Mouse (Mus musculus) c-Kit-negative CD71-positive TER-119-positive erythroid progenitor cells, embryonic 14.5 days (primary cell): Measurements from ENCODE around the gene Sept9.

Experiments
- DNase-seq: peaks from one replicate; pipeline ENCODE4 v3.0.0-alpha.2; 2013; ENCODE audit warnings: low read depth, low spot score

Gene Sept9

DNA sequence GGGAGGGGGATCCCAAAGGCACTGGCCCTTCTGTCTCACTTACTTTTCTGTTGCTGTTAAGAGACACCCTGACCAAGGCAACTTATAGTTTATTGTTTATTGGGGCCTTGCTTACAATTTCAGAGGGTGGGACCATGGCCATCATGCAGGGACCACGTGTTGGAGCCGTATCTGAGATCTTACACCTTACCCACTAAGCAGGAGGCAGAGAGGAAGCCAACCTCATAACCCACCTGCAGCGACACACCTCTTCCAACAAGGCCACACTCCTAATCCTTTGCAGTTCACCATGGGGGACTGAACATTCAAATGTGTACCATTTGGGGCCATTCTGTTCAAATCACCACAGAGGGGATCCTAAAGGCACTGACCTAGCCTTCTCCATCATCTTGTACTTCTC lies 46.4 kb downstream of the Sept9 start:
- no peak for DNase-seq

DNA sequence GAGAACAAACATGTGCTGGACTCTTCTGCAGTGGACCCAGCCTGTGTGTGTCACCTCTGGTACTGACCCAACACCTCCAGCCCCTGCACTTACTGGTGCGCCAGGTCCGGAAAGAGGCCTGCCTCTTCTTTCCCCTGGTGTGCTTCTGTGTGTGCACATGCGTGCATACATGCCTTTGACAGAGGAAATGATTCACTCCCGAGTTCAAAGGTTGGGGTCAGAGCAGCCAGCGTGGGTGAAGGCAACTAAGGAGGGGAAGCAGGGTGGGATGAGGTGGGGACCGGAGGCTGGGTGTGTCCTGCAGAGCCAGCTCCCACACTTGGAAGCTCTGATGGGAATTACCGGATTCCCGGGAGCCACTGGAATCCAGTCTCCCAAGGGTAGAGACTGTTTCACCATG lies 46.8 kb downstream of the Sept9 start:
- DNase-seq = no peak

DNA sequence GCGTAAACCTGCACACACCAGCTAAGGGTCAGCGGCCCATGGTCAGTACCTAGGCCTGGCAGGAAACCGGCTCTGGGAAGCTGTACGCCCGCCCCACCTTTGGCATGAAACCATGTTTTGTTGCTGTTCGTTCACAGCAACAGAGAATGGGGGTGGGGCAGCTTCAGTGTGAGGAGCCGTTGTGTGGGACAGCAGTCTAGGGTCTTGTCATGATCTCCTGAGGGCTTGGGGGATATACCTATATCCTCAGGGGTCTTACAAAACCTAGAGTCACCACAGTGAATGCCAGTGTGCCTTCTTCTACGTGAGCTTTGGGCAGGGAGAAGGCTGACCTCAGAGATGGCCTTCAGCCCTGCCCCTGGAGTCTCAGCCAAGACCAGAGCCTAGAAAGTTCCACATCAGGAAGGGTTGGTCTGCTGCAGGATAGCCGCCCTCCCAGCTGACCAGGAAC lies 47.5 kb downstream of the Sept9 start:
- DNase-seq = no peak

DNA sequence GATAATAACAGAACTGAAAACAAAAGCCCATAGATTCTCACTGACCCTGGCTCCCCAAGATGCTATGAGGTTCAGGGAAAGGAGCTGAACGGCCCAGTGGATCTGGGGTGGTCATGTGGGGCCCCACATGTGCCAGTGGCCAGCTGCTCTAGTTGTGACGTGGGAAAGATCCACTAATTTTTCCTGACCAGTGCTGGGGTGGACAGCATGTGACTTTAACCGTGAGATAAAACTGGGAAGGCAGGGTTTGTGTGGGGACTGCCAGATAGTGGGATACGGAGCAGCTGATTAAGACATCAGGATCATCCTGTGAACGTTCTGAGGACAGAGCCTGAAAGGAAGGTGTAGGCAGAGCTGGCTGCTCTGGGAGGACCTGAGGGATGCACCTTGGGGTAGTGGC lies 48.1 kb downstream of the Sept9 start:
- no peak for DNase-seq

DNA sequence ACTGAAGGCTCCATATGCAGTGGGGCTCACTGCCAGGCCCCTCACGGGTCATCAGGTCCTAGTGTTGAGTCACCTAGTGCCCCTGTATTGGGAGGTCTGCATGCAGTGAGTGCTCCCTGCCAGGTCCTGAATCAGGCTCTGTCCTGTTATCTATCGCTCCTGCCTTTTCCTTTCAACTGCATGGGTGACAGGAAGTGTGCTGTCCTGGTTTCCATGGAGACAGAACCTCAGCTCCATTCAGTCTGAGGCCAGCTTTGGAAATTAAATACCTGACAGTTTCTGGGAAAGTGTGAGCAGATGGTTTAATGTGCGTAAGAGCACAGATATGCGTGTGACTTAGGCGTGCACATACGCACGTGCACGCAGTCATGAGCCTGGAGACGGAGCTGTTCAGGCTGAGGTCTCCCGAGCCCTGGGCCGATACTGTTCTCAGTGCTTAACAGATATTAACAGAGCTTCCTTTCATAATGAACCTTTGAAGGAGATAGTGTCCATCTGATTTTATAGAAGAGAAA lies 49.3 kb downstream of the Sept9 start:
- DNase-seq = no peak

DNA sequence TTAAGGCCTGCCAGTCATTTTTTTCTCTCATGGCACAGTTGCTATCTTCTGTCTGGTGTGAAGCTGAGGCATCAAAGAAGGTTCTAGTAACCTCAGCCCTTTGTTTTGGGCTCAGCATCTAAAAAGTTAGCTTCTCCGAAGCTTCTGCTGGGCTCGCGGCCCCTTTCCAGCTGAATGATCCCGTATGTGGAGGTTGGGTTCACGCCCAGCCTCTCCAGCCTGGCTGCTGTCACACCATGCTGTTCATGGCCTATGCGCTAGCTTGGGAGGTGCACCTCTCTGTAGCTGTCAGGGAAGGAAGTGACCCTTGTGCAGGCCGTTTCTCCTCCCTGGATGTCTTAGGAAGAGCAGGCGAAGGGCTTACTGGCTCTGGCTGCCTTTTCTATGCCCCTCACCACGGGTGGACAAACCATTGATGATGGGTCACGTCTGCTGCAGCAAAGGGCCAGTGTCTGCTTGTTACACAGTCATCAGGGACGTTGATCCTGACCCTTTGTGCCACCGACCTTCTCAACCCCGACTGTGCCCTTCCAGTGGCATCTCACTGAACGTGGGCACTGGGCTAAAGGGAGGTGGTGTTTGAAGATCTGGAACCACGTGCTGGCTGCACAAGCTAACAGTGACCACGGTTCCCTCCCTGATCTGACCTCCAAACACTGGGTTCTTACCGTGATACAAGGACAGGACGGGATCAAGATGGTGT lies 50.0 kb downstream of the Sept9 start:
- no peak for DNase-seq

DNA sequence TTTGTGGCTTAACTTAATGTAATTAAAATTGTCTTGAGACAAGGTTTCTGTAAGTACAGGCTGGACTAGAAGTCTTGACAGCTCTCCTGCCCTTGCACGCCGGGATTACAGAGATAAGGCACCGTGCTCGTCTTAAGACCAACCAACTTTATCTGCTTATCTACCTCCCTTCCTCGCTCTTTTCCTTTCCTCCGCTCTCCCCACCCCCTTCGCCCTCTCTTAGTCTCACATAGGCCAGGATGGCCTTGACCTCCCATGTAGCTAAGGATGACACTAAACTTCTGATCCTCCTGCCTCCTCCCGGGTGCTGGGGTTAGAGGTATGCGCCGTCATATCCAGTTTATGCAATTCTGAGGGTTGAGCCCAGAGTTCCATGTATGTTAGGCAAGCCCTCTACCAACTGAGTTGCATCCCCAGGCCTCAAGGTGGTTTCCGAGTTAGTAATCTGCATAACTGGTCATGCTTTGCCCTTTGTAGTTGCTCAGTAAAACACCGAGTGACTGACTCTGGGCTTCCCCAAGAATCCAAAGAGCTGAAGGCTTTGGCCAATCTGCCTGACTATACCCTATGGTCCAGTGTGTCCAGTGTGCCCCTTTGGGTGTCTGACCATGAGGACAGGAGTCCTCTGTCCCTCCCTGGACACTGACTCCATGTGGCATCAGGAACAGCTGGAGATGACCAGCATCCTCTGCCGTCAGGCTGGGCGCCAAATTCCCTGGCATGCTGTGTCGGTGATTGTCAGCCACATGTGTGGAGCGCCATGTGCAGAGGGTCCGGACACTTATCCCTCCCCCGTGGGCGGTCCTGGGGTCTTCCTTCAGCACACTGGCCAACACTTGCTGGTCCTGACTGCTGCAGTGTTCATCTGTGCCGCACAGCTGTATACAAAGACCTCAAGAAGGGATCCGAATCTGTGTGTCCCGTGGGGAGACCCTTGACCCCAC lies 50.8 kb downstream of the Sept9 start:
- no peak for DNase-seq

DNA sequence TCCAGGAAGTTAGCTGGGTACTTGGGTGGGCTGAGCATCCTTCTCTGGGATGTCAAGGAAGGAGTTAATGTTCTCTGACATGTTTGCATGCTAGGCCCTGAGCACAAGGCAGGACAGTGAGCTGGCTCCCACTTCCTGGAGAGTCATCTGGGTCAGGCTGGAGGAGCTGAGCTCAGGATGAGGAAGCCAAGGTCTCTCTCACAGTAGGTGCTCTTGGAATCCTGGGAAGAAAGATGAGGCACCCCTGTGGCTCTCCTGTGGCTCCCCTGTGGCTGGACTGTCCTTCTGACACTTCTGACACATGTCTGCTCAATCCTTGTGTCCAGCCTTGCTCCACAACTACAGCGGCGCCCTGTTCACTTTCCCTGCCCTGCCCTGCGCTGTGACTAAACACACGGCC lies 52.3 kb downstream of the Sept9 start:
- DNase-seq = no peak

DNA sequence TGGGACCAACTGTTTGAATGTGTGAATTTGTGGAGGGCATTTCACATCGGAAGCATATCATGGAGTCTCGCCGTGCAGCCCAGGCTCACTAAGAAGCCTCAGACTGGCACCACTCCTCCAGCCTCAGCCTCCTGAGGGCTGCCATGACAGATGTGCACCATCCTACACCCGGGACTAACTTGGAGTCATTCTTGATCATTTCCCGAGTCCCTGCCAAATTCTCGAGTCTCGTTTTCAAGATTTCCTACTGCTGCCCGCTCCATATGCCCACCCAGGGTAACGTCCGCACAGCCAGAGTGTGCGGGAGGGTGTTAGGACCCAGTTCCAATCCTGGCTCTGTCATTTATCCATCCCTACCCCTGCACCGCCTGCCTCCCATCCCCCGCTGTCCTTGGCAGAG lies 53.4 kb downstream of the Sept9 start:
- no peak for DNase-seq

DNA sequence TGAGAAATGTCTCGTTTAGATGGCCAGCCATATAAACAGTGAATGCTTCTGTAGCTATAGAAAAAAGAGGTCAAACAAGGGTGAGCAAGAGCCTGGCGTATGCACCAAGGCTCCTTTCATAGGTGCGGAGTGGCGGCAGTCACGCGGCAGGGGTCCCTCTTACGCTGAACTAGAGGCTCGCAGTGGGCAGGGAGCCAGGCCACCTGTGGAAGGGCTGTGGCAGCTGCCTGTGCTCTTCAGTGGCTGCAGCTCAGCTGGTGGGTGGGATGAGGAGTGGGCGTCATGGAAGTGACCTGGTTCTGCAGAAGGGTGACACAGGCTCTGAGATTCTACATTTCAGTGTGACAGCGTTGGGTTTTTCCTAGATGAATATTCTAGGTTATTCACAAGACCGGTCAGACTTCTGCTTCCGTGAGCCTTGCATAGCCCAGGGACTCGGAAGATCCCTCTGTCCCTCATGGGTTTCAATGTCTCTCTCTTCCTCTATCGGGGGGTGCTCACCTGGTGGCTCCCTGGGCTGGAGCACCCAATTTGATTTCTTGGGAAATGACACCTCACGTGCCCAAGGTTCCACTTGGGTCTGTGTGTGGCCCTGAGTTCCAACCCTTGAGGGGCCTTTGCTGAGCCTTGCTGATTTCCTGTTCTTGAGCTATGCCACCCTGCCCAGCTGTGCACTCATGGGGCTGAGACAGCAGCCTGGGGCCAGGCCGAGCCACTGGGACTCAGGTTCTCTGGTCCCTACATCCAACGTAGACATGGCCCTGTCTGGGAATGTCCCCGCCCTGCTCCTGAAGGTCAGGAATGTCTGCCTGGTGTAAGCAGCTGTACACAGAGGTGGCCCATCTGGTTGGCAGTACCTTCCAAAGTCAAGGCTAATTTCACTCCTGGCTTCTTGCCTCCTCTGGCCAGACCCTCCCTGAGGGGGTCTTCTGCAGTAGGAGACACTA lies 55.0 kb downstream of the Sept9 start:
- no peak for DNase-seq

DNA sequence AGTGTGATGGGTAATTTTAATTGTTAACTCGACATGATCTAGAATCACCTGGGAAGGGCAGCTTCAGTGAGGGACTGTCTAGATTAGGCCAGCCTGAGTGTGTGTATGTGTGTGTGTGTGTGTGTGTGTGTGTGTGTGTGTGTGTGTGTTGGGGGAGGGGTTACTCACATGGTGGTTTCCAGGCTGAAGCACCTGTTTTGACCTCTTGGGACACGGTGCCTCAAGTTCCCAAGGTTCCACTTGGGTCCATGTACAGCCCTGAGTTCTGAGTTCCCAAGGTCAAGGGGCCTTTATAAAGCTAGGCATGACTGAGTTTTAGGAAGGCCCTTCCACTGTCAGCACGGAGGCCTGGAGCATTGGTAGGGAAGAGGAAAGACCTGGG lies 55.6 kb downstream of the Sept9 start:
- no peak for DNase-seq

DNA sequence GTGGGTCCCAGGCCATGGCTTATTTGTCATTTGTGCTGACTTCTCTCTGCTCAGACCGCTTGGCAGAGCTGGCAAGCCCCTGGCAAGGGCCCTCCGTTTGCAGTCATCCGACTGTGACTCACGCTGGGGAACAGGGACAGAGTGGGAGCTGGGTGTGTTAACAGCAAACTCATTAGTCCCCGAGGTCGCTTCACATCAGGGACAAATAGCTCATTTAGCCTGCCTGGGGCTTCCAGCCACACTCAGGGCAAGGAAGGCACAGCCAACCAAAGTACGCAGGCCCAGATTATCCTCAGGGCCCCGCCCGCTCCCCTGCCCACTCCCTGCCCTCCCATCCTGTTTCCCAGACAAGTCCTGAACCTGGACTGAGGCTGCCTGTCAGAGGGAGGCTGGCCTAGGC lies 56.6 kb downstream of the Sept9 start:
- DNase-seq = no peak

DNA sequence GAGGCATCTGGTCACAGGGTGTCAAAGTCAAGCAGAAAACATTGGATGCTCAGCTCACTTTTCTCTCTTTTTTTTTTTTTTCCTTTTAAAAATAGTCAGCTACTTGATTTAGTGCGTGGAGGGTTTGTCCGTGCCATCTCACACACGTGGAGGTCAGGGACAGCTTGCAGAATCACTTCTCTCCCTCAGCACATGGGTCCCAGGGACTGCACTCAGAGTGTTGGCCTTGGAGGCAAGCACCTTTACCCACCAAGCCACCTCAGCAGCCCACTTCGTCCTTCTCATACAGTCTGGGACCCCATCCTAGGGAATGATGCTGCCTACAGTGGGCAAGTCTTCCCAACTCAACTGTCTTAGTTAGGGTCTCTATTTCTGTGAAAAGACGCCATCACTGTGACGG lies 57.4 kb downstream of the Sept9 start:
- DNase-seq = no peak

DNA sequence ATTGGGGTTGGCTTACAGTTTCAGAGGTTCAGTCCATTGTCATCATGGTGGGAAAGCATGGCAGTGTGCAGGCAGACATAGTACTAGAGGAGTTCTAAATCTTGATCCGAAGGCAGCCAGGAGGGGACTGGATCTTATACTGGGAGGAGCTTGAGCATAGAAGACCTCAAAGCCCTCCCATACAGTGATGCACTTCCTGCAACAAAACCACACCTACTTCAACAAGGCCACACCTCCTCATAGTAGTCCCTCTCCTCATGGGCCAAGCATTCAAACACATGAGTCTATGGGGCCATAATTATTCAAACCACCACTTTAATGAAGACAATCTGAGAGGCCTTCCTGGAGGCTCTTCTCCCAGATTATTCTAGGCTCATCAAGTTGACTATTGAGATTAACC lies 57.8 kb downstream of the Sept9 start:
- DNase-seq = no peak

DNA sequence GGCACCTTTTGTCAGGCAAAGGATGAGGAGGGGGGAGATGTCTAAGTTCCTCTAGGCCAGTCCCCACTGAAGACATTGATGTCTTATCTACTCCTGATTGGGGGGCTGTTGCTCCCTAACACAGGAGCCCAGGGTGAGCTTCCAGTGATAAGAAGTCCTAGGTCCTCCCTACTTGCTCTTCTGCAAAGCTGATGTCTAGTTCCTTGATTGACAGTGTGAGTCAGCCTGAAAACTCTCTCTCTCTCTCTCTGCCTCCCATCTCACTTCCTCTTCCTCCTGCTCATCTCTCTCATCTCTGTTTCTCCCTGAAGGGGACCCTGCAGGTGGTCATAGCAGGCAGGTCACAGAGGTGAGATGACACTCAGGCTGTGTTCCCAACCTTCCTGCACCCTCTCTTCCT lies 58.4 kb downstream of the Sept9 start:
- no peak for DNase-seq

DNA sequence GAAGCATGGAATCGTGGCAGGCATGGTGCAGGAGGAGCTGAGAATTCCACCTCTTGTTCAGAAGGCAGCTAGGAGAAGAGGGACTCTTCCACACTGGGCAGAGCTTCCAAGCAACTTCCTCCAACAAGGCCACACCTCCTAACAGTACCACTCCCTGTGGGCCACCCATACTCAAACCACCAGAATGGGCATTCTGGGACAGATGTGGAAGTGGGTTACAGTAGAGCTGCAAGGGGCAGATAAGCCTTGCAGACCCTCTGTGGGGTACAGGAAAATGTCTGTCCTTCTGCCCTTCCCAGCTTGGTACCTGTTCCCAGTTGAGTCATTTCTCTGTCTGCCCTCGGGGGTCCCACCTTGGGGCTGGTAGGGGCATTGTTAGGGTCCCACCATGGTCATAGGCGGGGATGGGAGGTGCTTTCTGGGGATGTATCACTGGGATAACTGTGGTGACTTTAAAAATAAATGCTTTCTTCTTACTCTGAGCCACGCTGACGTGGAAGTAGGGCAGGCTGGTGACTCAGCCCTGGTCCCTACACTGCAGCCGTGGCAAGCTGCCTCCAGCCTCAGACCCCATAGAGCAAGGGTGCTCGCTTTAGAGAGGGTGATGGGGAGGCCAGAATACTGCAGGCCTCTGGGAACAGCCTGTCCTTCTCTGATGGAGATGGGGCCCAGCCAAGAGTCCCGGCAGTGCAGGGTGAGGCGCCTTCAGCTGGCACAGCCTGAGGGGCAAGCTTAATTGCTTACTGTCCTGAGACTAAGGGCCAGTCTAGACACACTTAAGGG lies 59.9 kb downstream of the Sept9 start:
- no peak for DNase-seq

DNA sequence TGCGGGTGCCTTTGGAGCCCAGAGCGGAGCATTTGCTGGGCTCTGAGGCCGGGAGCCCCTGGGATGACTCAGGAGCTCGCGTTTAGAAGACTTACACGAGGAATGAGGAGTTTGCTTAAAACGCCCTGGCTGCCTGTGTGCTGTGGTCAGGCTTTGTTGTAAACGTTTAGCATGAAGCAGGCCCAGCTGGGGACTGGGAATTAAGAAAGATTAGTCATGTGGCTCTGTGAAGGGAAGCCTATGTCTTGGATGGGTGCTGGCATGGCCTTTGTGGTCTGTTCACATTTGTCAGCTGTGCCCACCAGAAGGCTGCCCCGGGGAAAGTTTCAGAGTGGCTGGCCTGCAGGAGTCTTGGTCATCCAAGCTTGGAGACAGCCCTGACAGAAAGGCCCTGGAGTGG lies 61.2 kb downstream of the Sept9 start:
- no peak for DNase-seq

DNA sequence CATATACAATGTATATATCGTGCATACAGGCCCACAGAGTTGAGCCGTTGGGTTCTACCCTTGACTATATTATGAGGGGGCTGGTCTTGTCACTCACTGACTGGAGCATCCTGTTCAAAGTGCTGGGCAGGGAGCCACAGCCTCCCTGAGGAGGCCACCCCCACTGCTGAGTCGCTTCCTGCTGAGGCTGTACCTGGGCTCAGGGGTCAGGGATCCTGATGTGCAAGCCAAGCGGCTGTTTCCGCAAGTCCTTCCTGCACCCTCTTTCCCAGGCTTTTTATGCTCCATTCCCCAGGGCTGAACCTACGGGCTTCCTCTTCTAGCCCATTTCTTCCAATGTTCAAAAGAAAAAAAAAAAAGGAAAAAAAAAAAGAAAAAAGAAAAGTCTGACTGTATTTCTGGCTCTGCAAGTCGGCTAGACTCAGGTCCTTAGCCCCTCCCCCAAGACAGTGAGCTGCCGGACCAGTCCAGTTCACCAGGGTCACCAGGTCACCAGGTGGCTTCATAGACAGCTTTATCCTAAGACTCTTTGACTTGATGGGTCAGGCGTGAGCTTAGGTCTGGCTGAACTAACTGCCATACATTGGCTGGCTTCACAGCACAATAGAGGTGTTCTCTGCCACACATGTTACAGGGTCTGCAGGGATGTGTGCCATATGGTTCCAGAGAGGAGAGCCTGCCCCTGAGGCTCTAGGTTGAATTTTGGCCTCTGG lies 63.8 kb downstream of the Sept9 start:
- no peak for DNase-seq

DNA sequence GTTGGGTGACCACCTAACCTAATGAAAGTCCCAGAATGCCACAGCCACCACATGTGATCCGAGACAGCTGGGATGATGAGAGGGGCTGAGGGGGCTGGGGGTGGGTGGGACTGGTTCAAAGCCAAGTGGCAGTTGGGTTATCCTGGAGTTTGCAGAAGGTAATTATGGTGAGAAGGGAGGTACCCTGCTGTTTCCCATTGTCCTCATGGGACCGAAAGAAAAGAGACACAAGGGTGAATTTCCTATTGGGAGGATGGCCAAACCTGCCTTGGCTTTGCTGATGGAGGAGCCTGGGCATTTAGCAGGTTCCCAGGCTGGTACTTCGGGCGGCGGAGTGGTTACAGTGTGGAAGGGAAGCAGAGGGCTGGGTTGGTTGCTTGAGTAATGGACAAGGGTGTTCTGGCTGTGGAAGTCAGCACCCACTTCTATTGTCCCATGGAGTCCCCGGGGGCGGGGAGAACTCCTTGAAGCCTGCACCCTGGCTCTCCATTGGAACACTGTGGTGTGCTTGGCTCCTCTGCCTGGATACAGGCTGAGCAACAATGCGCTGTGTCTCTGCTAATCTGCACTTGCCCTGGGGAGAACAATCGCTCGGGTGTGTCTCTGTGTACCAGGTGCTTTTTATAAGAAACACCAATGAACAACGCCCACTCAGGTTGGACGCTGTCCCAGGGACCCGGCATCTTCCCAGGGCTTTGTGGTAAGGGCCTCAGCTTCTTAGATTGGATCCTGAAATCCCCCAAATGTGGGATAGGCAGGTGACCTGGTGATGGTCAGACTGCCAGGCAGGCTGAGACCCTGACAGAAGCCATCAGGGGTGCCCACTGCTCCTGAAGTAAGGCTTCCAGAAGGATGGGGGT lies 64.9 kb downstream of the Sept9 start:
- DNase-seq = no peak
